Mouse (Mus musculus) midbrain, embryonic 10.5 days (tissue): ENCODE data around the gene Rpl23. TPM values are rescaled to one million over a fixed set of nuclear protein-coding genes. Genes with fewer than 3 reads are reported as not detected.

ENCODE experiments used
- DNase-seq: peaks from one replicate; pipeline ENCODE4 v3.0.0-alpha.2; 2017; ENCODE audit warnings: low spot score
- H3K27ac ChIP-seq: fragments of 300-500 bp; sonication (generic); replicated peaks from 2 replicates; pipeline ENCODE4 v1.5.1; 2016; ENCODE audit warnings: mild to moderate bottlenecking
- H3K27me3 ChIP-seq: fragments of 300-500 bp; sonication (generic); 2 replicates; pipeline ENCODE4 v1.6.1; 2016; ENCODE audit warnings: low read depth, mild to moderate bottlenecking; ENCODE audit not compliant: poor library complexity, severe bottlenecking
- H3K36me3 ChIP-seq: fragments of 300-500 bp; sonication (generic); 2 replicates; pipeline ENCODE4 v1.6.1; 2016; ENCODE audit warnings: mild to moderate bottlenecking, moderate library complexity
- H3K4me1 ChIP-seq: fragments of 300-500 bp; sonication (generic); 2 replicates; pipeline ENCODE4 v1.6.1; 2016
- H3K4me3 ChIP-seq: fragments of 300-500 bp; sonication (generic); 2 replicates; pipeline ENCODE4 v1.5.1; 2016; ENCODE audit warnings: mild to moderate bottlenecking, moderate library complexity
- H3K9me3 ChIP-seq: fragments of 300-500 bp; sonication (generic); replicated peaks from 2 replicates; pipeline ENCODE4 v1.6.1; 2016; ENCODE audit warnings: mild to moderate bottlenecking
- WGBS: fragments of 180-500 bp; shearing (Covaris S2); methylation state at CpG from one replicate; pipeline ENCODE4 v1.1.7; 2016; 5-methylcytosine and 5-hydroxymethylcytosine counted together
- polyA plus RNA-seq: library from polyadenylated mRNA; unstranded; fragments of >200 nt; fragmentation: Nextera tagmentation; extraction: Ambion mirVana; gene quantifications from 2 replicates; pipeline ENCODE4 v1.2.1, GENCODE M21; 2016

Rpl23 gene
- polyA plus RNA-seq, 1 experiment from 2014 or later = 451 TPM

- Histone ChIP-seq H3K27me3 (no peaks in the 10 kb centered on the region), H3K4me3 (no peak overlapping the region), H3K9me3 (no peaks in the 10 kb centered on the region), H3K36me3 (peaks cover 20% of the 10 kb centered on the region), H3K27ac (no peak overlapping the region), H3K4me1 (peaks cover 12% of the 10 kb centered on the region)
- WGBS = 82% methylated on average over 14 of the region's 14 CpGs
- no peak for DNase-seq
Observed at GRCm38 (mm10) chr11:97771410-97771809, 10.8 kb downstream of the Rpl23 start.

- no peak overlapping the region for H3K4me3 ChIP-seq
- H3K27me3 ChIP-seq = no peaks in the 10 kb centered on the region
- no peak overlapping the region for H3K27ac ChIP-seq
- H3K36me3 ChIP-seq = peaks cover 3% of the 10 kb centered on the region; the same call in 1 of the 2 replicates
- no peak for DNase-seq
- H3K4me1 ChIP-seq = peaks cover 16% of the 10 kb centered on the region
- WGBS = 44% methylated on average over 2 of the region's 2 CpGs
- H3K9me3 ChIP-seq = no peaks in the 10 kb centered on the region
Observed at GRCm38 (mm10) chr11:97769704-97770103, 12.5 kb downstream of the Rpl23 start.

- peaks cover 33% of the 10 kb centered on the region for H3K36me3 ChIP-seq
- H3K27ac ChIP-seq = peak within 1 kb of the TSS; percentile 86
- H3K27me3 ChIP-seq = no peaks in the 10 kb centered on the region
- H3K4me1 ChIP-seq = peaks cover 20% of the 10 kb centered on the region
- no peaks in the 10 kb centered on the region for H3K9me3 ChIP-seq
- WGBS = 1% methylated on average over 38 of the region's 38 CpGs
- DNase-seq = peak; percentile 95
- peak within 1 kb of the TSS; percentile 68 for H3K4me3 ChIP-seq
Observed at GRCm38 (mm10) chr11:97766154-97766881, 15.9 kb downstream of the Rpl23 start, which contains the start of gene Cwc25. Cwc25 (minus strand) TSS chr11:97766556.

GRCm38 (mm10) chr11:97761638-97762037 lies 20.6 kb downstream of the Rpl23 start:
- DNase-seq = no peak
- no peak overlapping the region for H3K4me3 ChIP-seq
- H3K36me3 ChIP-seq = peaks cover 79% of the 10 kb centered on the region

GRCm38 (mm10) chr11:97758942-97759341 lies 23.3 kb downstream of the Rpl23 start:
- WGBS = 88% methylated on average over 6 of the region's 6 CpGs
- no peaks in the 10 kb centered on the region for H3K4me1 ChIP-seq
- no peak overlapping the region for H3K27ac ChIP-seq
- H3K9me3 ChIP-seq = no peaks in the 10 kb centered on the region
- H3K4me3 ChIP-seq = no peak overlapping the region
- no peaks in the 10 kb centered on the region for H3K27me3 ChIP-seq
- H3K36me3 ChIP-seq = peaks cover 98% of the 10 kb centered on the region
- no peak for DNase-seq

More at GRCm38 (mm10) chr11:97761638-97762037, 20.6 kb downstream of the Rpl23 start:
- Histone ChIP-seq H3K27me3 (no peaks in the 10 kb centered on the region), H3K27ac (no peak overlapping the region), H3K9me3 (no peaks in the 10 kb centered on the region), H3K4me1 (peaks cover 17% of the 10 kb centered on the region)

- Histone ChIP-seq H3K9me3 (no peaks in the 10 kb centered on the region), H3K27ac (no peak overlapping the region), H3K4me1 (no peaks in the 10 kb centered on the region), H3K36me3 (peaks cover 98% of the 10 kb centered on the region), H3K27me3 (no peaks in the 10 kb centered on the region), H3K4me3 (no peak overlapping the region)
- WGBS = 94% methylated on average over 1 of the region's 1 CpGs
- DNase-seq = no peak
Observed at GRCm38 (mm10) chr11:97758125-97758524, 24.1 kb downstream of the Rpl23 start.

GRCm38 (mm10) chr11:97753277-97753676 lies 29.0 kb downstream of the Rpl23 start:
- 93% methylated on average over 8 of the region's 8 CpGs for WGBS
- peaks cover 95% of the 10 kb centered on the region for H3K36me3 ChIP-seq
- no peak overlapping the region for H3K4me3 ChIP-seq
- DNase-seq = no peak
- no peaks in the 10 kb centered on the region for H3K27me3 ChIP-seq
- no peak overlapping the region for H3K27ac ChIP-seq
- H3K9me3 ChIP-seq = peaks cover 4% of the 10 kb centered on the region; the same call in 1 of the 2 replicates
- no peaks in the 10 kb centered on the region for H3K4me1 ChIP-seq

GRCm38 (mm10) chr11:97748496-97748895 lies 33.7 kb downstream of the Rpl23 start:
- Histone ChIP-seq H3K36me3 (peaks cover 75% of the 10 kb centered on the region), H3K27me3 (no peaks in the 10 kb centered on the region), H3K9me3 (peaks cover 4% of the 10 kb centered on the region; the same call in 1 of the 2 replicates), H3K4me3 (no peak overlapping the region), H3K27ac (no peak overlapping the region), H3K4me1 (peaks cover 7% of the 10 kb centered on the region)
- DNase-seq = no peak
- 88% methylated on average over 5 of the region's 5 CpGs for WGBS

GRCm38 (mm10) chr11:97747773-97748172 lies 34.5 kb downstream of the Rpl23 start:
- Histone ChIP-seq H3K4me1 (peaks cover 14% of the 10 kb centered on the region), H3K27me3 (no peaks in the 10 kb centered on the region), H3K9me3 (peaks cover 4% of the 10 kb centered on the region; the same call in 1 of the 2 replicates), H3K36me3 (peaks cover 68% of the 10 kb centered on the region), H3K4me3 (no peak overlapping the region), H3K27ac (no peak overlapping the region)
- no peak for DNase-seq
- WGBS = 87% methylated on average over 8 of the region's 8 CpGs

GRCm38 (mm10) chr11:97745331-97745721 lies 36.9 kb downstream of the Rpl23 start:
- no peak for DNase-seq
- Histone ChIP-seq H3K27ac (peak overlapping the region; percentile 98), H3K9me3 (no peaks in the 10 kb centered on the region), H3K4me1 (peaks cover 24% of the 10 kb centered on the region), H3K36me3 (peaks cover 44% of the 10 kb centered on the region), H3K27me3 (no peaks in the 10 kb centered on the region), H3K4me3 (peak overlapping the region; percentile 90)
- WGBS = 14% methylated on average over 13 of the region's 13 CpGs

GRCm38 (mm10) chr11:97744718-97745330 lies 37.4 kb downstream of the Rpl23 start:
- DNase-seq = peak; percentile 99
- WGBS = under 1% methylated on average over 45 of the region's 57 CpGs

GRCm38 (mm10) chr11:97744063-97744717 lies 38.0 kb downstream of the Rpl23 start, which contains the start of gene Pip4k2b:
Pip4k2b (minus strand) TSS chr11:97744704.
- peak within 1 kb of the TSS; percentile 98 for H3K27ac ChIP-seq
- no peaks in the 10 kb centered on the region for H3K9me3 ChIP-seq
- under 1% methylated on average over 54 of the region's 63 CpGs for WGBS
- peaks cover 28% of the 10 kb centered on the region for H3K4me1 ChIP-seq
- no peak for DNase-seq
- peaks cover 33% of the 10 kb centered on the region for H3K36me3 ChIP-seq
- peak within 1 kb of the TSS; percentile 90 for H3K4me3 ChIP-seq
- no peaks in the 10 kb centered on the region for H3K27me3 ChIP-seq

More at GRCm38 (mm10) chr11:97744718-97745330, 37.4 kb downstream of the Rpl23 start:
- Histone ChIP-seq H3K27ac (peak overlapping the region; percentile 98), H3K4me1 (peaks cover 28% of the 10 kb centered on the region), H3K27me3 (no peaks in the 10 kb centered on the region), H3K36me3 (peaks cover 39% of the 10 kb centered on the region), H3K9me3 (no peaks in the 10 kb centered on the region), H3K4me3 (peak overlapping the region; percentile 90)
